Mouse (Mus musculus): Measurements from ENCODE around the gene Lurap1l.
"Not testable (repeated sequence)": the region's sequence is repeated elsewhere in the genome, so short reads cannot be mapped to it uniquely, and the experiment has no call there.

Lurap1l gene

GRCm38 (mm10) chr4:80910481-80910870 is at the start of gene Lurap1l:
Lurap1l (plus strand) TSS chr4:80910646.
- DNase-seq = peak; percentile 74

DNA sequence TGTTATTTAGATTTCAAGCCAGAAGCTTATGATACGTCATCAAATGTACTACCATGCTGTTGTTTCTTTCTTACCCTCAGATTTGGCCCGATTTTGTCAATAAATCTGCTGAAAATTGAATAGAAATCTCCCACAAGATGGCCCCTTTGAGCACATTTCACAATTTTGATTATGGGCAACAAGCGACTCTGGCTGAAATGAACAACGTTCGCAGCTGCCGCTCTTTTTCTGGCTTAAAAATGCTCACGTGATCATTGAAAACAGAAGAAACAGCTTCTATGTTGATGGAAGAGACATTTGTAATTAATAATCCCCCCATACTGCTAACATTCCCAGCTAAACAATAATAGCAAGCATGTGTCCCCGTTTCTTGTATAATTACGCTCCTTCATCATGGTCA is 47.5 kb upstream of the Lurap1l start:
- DNase-seq = no peak

GRCm38 (mm10) chr4:80863906-80864305 is 46.5 kb upstream of the Lurap1l start:
- no peak for DNase-seq

- peak; percentile 74 for DNase-seq
Observed at GRCm38 (mm10) chr4:80864511-80864922, 45.9 kb upstream of the Lurap1l start.

GRCm38 (mm10) chr4:80866065-80866464 is 44.4 kb upstream of the Lurap1l start:
- DNase-seq = peak; percentile 57

DNA sequence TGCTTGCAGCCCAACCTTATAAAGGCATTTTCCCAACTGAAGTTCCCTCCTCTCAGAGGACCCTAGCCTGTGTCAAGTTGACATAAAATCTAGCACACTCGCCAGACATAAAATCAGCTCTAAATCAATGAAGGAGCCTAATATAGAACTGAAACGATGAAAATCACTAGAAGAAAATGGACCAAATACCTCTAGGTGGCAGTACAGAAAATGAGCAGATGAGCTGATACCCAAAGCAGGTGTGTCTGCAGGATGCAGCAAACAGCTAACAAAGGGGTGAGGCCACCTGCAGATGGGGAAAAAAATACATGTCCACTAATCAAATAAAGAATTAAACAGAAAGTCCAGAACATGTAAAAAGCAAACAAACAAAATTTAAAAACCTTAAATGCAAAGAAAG is 40.8 kb upstream of the Lurap1l start:
- DNase-seq = no peak

DNA sequence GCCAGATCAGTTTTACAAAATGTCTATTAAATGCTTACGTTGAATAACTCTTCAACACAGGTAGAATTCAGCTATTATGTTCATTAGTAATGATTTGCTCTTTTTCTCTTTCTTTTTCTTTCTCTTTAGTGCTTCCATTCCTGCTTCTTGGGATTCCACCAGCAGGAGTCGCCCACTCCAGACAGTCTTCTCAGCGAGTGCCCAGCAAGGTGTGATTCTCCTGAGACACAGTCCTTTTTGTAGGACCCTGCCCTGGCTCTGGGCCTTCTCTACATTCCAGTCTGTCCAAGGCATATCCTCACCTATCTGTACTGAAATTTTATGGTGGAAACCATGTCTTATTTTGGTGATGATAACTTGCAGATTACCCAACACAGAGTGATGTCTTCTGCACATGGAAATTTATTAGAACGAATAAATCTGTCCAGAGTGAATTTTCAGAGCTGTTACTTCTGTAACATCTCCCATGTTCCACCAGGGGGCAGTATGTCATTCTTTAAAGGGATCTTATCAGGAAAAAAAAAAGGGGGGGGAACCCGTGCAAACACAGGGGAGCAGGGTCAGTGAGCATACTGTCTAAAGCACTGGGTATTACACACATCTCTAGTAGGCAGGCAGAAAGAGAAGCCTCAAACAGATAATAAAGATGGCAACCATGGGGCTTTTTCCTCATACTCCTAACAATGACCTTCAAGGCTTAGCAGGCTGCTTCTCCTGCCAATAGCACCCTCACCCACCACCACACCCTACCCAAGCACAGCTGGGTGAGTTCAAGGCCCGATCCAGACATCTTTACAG is 37.4 kb upstream of the Lurap1l start:
- peak; percentile 76 for DNase-seq

DNA sequence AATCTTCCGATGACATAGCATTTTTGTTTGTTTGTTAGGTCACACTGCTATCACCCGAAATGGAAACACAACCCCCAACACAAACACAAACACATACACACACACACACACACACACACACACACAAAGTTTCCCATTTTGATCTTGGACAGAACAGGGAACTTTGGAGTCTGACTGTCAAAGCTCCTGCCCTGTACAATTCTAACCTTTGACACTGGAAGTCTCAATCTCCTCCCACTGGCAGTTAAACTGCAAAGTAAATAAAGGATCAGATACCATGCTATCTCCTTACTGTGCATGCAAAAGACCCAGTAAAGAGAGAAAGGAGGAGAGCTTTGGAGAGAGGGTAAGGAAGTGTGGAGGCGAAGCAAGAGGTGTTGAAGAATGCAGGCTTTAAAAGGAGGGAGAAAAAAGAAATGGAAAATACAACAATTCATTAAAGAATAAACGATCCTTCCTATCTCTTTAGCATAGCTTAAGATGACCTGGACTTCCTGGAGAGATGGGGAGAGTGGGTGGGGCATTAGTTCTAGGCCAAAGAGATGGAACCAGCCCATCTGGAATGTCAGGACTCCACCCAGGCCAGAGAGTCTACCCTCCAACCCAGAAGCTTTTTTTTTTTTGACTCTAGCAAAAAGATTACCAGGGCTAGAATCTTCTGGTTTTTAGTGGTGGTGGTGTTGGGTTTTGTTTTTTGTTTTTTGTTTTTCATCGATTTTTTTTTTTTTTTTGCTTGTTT is 36.2 kb upstream of the Lurap1l start:
- peak; percentile 13 for DNase-seq

- no peak for DNase-seq
Observed at GRCm38 (mm10) chr4:80875055-80875454, 35.4 kb upstream of the Lurap1l start.

GRCm38 (mm10) chr4:80881996-80882599 is 28.3 kb upstream of the Lurap1l start:
- DNase-seq = no peak

- no peak for DNase-seq
Observed at GRCm38 (mm10) chr4:80886631-80887030, 23.8 kb upstream of the Lurap1l start.

GRCm38 (mm10) chr4:80891004-80891403 is 19.4 kb upstream of the Lurap1l start:
- DNase-seq = no peak

GRCm38 (mm10) chr4:80895278-80895894 is 15.1 kb upstream of the Lurap1l start:
- no peak for DNase-seq

GRCm38 (mm10) chr4:80906726-80907125 is 3.7 kb upstream of the Lurap1l start:
- no peak for DNase-seq

DNA sequence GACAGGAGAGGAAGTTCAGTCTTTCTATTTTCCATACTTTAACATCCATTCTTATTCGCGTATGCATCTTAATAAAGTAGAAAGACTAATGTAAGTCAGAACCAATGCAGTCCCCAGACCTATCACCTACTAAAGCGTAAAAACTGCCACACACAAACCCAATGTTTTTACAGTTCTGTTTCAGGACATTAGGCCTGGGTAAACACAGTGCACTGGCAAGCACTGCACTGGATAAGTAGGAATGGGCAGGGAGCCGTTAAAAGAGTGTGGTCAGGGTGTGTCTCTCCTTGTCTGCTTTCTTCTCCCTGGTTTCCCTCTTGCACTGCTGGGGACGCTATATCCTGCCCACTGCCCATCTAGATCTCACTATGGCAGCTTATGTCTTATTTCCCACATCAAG is 2.5 kb upstream of the Lurap1l start:
- DNase-seq = no peak

DNA sequence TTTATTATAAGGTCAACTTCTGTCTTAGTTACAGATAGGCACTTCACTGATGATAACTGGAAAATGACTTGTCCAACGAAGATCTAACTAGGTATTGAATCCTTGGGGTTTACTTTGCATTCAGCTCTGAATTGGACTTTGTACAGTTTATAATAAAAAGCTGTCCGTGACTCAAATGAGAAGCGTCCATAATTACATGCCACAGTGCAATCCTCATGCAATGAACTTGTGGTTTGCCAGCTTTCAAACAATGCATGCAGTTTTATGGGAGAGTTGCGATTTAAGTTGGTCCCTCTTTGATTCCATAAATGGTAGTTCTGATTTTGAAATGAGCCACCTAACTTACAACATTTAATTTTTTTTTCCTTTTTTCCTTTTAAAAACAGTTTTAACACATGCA is 1.5 kb upstream of the Lurap1l start:
- DNase-seq = no peak

DNA sequence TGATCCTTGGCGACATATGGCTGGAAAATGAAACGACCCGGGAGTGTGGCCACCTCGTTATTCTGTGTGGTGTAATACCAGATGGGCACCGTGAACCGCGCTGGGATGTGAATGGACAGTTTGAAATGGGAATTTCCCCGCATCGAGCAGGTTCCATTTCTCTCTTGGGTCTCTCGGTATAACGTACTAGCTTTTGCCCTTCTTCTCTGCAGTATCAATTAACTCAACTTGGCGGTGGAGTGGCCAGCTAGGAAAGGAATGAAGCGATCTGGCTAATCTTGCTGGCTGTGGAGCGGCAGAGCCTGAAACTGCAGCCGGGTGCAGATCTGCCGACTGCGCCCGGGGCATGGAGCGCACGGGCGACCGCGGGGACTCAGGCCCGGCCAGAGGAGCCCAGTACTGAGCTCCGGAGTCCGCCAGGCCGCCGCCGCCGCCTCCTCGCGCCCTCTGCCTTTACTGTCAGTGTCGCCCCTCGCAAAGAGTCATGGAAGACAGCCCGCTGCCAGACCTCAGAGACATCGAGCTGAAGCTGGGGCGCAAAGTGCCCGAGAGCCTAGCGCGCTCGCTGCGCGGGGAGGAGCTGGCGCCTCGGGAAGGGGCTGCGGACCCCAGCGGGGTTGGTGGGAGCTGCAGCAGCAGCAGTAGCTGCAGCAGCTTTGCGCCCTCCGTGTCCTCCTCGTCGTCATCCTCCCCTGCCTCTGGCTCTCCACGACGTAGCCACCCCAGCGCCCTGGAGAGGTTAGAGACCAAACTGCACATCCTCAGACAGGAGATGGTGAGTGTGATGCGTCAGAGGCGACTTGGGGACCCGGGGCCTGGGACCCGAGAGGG is 640 bp downstream of the Lurap1l start:
- peak; percentile 77 for DNase-seq

DNA sequence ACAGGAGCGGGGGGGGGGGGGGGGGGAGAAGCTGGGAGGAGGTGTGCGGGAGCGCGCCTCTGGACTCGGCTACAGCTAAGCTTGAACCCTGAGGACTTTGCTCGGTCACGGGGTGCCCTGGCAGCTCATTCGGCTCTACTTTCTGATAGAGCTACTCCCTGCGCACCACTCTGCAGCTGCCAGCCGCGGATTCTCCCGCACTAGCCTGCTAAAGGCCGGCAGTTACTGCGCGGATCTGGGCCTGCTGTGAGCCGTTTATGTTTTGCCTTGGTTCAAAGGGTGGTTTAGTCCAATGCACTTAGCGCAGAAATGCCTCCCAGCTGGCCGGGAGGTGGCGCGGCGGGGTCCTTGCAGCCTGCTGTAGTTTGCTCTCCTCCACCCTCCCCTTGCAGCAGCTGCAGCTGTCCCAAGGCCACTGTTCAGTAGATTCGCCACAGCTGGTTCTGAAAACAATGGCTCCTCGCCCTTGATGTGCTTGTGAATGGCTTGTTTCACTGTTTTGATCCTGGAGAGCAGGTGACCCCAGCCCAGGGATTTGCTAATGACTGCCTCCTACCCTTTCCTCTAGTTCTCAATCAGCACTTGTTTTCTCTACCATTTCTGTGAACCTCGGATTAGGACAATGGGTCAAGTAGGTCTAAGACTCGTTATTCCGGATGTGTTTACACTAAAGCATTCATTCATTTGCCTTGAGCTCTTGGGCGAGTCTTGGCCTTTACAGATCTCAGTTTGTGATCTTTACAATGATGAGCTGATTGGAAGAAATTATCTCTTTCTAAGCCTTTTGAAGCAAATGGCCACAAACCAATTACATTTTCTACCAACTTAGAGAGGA is 1.5 kb downstream of the Lurap1l start:
- DNase-seq = peak; percentile 89

GRCm38 (mm10) chr4:80915211-80915610 is 4.8 kb downstream of the Lurap1l start:
- no peak for DNase-seq

GRCm38 (mm10) chr4:80916695-80917094 is 6.2 kb downstream of the Lurap1l start:
- no peak for DNase-seq

- DNase-seq = not testable (repeated sequence)
Observed at GRCm38 (mm10) chr4:80917128-80917527, 6.7 kb downstream of the Lurap1l start.
